Mouse (Mus musculus): Measurements from ENCODE around the gene Nfyc.

The Nfyc gene

DNA sequence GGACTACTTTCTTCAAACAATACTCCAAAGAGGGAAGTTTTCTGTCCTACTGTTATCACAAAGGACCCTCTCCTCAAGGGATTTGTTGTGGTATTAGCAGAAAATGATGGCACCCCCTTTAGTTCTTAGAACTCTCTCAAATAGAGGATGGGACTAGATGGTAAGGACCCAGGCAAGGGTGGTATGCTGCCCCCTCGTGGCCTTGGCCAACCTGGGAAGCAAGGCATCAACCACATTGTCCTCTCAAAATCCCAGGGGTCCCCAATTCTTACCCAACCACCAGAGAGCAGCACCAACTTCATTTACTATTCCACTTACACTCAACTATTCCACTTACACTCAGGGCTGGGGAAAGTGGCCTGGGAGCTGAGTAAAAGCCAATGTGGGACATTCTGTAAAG lies 76.1 kb downstream of the Nfyc start:
- in situ Hi-C loops (cut with MboI, MseI): no loop called here

DNA sequence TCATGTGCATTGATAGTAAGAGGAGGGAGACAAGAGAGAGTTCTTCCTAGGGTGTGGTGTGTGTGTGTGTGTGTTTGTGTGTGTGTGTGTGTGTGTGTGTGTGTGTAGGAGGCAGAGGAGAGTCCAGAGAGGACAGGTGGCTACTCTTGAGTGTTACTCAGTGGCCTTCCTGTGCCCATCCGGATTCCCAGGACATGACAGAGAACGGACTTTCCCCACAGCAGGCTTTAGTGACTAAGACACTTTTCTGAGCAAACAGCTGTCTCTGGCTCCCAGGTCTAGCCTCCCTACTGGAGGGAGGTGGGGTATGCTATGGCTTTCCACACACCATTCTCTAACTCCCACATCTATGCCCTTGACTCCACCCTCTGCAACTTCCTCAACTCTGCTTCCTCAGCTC lies 81.8 kb downstream of the Nfyc start:
- in situ Hi-C loops (cut with MboI, MseI): no loop called here

DNA sequence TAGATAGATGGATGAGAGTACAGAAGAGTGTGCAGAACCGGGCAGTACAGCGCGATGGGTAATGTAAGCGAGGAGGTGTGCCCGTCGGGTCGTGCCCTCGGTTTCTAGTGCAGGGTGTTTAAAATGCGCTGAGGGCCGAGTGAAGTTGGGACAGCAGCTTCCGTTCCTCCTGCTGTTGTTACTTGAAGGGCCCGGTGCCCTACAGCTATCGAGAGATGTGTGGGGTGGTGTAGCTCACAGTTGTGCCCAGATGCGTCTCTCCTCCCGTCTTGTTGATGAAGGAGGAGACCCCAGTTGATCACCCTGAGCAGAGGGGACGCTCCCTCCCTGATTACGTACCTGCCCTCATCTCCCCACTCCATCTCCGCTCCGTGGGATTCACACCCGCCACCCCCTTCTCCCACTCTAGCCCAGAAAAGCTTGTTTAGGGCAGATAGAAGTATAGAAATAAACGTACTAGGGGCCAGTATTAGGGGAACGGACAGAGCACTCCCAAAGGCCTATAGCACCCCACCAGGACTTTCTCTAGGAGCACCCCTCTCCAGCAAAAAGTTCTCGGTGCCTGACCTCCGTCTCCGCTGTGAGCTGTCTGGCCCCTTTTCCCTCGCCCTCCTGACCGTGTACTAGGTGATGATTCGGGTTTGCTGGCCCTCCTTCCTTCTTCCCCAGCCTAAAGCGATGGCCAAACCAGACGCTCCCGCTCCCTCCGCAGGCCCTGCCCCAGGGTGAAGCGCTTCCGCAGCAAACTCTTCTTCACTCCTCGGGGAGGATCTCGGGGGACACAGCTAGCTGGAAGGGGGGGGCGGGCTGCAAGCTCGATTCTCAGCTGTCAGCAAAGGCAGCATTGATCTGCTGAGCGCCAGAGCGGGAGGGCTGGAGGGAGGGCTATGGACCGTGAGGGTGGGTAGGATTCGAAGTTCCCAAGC lies 83.2 kb downstream of the Nfyc start, which contains the start of gene Kcnq4:
Gene Kcnq4, minus strand, starts transcription at position 672 of the 926 bp plus-strand sequence.
- in situ Hi-C loops (cut with MboI, MseI): no loop called here

DNA sequence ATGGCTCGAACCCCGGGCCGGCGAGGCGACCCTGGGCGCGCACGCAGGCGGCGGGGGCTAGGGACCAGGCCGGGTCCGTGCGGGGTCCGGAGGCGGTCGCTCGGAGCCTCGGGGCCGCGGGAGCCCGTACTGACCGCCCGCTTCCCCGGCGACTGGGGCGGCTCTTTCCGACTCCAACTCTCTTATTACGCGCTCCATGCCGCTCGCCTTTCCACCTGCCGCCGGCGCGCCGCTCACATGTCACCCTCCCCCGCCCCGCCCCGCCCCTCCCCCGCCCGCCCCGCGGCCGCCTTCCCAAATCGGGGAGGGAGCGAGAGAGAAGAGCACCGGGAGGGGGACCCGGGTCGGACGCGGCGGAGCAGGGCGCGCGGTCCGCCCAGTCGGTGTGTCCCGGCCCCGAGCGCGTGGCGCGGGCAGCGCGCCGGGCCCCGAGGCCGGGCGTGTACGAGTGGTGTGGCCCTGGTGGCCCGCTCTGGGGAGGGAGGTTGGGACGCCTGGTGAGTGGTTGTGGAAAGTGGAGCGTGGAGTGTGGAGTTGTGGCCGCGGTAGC lies 84.1 kb downstream of the Nfyc start:
- in situ Hi-C loops (cut with MboI, MseI): no loop called here

DNA sequence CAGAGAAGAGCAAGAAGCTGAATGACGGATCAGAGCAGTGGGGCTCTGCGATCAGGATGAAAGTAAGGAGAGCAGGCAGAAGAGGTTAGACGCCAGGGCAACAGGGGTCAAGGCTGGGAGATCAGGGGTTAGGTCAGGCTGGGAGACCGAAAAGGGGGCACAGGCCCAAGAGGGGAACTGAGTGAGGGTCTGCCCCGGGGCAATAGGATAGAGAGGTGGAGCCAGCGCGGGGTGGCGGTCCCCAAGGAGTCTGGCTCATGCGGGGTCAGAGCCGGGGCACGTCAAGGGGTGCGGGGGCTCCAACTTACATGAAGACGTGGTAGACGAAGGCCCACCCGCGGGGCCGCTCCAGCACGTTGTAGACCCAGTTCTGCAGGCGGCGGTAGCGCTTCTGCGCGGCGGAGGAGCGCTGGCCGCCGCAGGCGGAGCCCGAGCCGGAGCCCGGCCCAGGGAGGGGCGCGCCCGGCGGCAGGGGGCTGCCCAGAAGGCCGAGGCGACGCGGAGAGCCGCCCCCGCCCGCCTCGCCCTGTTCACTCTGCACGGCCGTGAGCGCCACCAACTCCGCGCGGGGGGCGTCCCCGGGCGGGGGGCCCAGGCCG lies 84.7 kb downstream of the Nfyc start:
- in situ Hi-C loops (cut with MboI, MseI): no loop called here

DNA sequence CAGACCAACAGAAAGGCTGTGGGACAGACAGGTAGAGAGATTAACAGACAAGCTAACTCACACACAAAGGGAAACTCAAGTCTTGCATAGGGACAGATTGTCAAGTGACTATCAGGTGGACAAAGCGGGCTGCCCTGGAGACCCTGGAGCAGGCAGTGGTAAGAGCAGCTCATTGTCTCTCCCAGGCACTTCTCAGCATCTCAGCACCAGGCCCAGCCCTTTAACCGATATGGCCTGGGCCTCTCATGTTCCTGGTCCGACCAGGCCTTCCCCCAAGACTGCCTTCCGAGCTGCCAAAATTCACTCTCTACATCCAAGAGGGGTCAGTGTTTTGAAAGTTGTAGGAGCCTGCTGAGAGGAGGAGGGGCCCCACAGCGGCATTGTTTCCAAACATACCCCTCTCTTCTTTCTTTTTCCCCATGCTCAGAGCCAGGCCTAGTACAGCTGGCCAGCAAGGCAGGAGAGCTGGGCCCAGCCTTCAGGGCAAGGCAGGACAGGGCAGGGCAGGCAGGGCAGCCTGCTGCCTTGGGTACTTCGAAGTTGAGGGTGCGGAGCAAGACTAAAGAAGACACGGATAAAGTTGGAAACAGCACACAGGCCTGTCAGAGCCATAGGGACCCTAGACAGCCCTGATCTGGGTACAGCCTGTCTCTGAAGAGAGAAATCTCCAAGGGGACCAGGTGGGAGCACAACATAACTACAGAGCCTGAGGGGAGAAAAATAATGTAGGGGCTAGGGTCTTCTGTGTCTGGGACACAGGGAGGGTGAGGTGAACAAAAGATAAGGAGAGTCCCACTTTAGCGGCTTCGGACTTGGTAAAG lies 85.4 kb downstream of the Nfyc start:
- in situ Hi-C loops (cut with MboI, MseI): no loop called here

DNA sequence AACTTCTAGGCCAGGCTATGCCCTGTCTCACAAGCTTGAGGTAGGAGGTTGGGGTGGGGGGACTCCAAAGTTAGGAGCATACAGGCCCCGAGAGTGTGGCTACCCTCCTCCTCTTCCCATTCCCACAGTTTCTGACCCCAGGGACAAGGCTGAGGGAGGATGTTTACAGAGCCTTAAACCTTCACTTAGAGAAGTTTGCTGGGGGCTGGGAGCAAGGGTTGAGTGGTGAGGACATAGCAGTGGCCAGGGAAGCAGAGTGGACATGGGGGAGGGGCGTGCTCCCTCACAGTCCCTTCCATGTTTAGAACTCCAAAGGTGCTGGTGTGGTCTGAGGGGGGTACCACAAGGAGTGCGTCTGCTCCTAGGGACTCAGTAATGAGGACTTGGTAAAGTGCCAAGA lies 87.7 kb downstream of the Nfyc start:
- in situ Hi-C loops (cut with MboI, MseI): no loop called here

DNA sequence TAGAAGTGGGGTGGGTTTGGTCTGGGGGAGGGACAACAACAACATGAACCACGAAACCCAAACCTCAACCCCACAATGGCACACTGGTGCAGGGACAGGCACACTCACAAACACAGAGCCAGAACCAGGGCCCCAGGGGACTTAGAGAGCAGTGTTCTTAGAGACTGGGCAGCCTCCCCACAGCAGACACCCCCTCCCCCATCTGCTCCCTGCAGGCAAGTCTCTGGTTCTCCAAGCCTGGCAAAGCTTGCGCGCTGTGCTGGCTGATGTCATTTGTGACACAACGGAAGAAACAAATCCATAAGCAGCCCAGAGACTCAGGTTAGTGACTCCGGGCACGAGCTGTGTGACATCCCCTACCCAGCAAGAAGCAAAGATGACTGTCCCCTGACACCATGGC lies 90.1 kb downstream of the Nfyc start:
- in situ Hi-C loops (cut with MboI, MseI): no loop called here

DNA sequence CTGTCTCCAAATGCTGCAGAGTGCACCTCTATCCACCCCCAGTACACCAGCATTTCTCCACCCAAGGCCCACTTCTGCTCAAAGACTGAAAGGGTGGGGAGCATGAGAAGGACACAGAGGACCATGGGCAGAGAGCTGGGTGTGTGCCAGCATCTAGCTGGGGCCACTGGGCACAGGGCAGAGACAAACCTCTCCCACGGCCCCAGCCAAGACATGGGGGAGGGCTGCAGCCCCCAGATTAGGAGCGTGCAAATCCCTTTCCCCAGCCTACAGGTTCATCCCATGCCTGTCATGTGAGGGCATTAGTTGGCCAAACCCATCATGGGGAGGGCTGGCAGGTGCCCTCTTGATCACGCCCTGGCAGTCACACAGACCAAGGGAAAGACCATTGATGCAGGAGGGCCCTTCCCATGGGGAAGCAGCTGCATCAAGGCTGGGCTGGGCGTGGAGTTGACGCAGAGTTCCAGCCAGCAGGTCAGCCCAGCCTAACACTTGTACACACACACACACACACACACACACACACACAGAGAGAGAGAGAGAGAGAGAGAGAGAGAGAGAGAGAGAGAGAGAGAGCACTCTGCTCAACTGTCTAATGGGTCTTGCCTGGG lies 97.3 kb downstream of the Nfyc start:
- in situ Hi-C loops (cut with MboI, MseI): no loop called here

DNA sequence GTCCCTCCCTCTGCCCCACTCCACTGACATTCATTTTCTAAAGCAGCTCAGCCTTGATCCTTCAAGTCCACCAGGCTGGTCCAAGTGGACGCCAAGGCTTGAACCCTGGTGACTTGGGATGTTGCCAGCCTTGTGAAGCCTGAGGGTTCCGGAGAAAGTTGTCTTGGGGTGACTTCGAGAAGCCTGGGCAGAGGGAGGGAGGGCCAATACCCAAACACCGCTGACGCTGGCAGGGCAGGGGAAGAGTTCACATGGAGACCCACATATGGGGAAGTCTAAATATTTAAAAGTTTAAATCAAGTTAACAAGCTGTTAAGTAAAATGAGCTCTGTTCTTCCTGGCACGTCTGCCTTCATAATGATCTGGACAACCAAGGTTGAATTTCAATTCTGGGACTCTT lies 98.6 kb downstream of the Nfyc start:
- in situ Hi-C loops (cut with MboI, MseI): no loop called here

DNA sequence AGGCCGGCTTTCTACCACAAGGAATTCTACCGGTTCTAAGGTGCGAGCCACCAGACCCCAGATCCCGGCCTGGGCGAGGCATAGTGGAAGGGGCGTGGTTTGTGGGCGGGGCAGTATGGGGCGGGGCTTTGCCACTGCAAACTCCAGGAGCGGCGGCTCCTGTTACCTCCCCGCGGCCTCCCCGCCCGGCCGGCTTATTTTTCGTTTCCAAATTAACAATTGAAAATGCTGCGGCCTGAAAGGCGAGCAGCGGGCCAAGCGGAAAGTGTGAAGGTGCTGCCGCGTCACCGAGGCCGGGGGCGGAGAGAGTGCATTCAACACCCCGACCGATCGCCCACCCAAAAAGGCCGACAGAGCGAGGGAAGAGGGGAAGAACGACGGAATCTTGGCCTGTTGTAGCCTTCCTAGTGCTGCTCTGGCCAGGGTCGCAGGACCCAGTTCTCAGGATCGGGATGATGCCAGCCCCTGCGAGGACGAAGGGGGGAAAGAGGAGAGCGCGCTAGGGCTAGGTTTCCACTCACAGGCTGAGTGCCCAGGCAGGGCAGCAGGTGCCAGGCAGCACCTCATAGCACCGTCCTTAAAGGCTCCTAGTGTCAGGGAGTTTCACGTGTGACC lies 100.2 kb downstream of the Nfyc start:
- in situ Hi-C loops (cut with MboI, MseI): no loop called here

DNA sequence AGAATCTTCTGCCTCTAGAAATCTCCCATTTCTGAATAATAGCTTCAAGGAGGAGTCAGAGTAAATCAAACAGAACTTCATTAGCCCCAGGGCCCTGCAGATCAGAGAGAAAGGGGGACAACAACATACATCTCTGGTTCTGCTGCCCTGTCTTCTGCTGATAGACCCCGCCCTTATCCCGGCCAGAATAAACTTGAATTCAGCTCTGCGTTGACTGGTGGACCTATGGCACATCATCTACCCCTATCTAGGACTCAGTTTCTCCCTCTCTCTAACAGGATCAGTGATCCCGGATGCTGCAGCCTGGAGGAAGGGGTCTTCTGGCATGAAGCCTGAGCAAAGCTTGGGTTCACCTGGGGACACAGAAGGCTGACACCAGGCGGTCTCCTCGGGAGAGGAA lies 100.8 kb downstream of the Nfyc start:
- in situ Hi-C loops (cut with MboI, MseI): no loop called here

DNA sequence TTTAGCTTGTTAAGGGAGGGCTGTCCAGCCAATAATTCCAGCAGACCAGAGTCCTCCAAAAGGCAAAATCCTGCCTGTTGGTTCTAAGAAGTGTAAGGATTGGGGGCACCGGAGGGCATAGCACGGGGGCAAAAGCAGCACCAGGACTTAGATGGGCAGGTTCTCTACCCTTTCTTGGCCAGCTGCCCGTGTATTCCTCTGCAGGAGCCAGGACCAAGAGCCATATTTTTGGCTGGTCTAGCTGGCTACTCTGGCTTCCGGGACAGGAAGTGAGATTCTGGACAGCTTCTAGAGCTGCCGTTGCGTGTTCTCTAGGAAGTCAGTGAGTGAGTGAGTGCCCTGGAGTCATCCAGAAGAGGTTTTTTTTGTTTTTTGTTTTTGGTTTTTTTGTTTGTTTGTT lies 101.2 kb downstream of the Nfyc start:
- in situ Hi-C loops (cut with MboI, MseI): no loop called here

DNA sequence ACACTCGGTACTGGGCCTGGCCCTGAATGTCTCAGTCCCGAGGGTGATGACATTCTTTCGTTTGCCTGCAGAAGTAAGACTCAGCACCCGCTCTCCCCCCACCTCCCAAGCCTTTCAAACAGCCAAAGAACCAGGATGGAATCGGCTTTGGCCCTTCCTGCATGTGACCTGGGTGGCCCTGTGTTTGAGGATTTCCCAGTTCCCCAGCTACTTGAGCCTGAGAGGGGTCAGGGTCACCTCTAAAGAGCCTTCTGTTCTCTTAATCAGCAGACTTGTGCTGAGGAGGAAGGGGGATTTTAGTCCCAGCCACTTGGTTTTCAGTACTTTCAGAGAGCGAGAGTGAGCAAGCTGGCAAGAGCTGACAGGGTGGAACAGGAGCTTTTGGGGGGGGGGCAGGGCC lies 101.9 kb downstream of the Nfyc start:
- in situ Hi-C loops (cut with MboI, MseI): no loop called here

DNA sequence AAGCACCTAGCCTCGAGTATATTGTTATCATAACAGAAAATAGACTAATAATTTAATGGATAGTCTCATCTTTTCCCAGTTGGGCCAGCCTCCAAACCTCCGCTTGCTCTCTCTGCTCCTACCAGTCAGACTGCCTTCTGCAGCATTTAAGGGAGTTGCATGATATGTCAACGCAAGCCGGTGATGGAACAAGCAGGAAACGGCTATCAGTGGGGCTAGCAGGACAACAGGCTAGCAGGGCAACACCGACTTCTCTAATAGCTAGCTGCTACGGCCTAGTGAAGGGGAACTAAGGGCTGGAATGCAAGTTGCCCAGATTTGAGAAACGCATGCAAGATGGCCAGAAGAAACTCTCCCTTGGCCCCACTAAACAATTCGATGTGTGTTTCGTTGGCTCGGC lies 103.5 kb downstream of the Nfyc start:
- in situ Hi-C loops (cut with MboI, MseI): no loop called here

DNA sequence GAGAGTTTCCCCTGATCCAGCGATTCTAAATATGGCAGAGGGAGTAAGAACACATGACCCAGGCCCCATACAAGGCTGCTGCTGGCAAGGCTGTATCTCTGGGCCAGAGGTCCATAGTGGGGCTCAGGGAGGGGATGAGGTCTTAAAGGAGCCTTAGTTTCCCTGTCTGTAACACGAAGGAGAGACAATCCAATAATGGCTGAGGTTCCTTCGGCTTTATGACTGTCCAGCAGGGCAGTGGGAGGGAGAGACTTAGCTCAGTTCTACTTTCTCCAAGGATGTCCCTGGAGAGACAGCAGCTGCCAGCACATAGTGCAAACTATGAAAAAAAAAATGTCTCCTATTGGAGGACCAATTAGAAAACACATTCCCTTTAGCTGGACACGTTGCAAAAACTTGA lies 105.2 kb downstream of the Nfyc start:
- in situ Hi-C loops (cut with MboI, MseI): no loop called here

DNA sequence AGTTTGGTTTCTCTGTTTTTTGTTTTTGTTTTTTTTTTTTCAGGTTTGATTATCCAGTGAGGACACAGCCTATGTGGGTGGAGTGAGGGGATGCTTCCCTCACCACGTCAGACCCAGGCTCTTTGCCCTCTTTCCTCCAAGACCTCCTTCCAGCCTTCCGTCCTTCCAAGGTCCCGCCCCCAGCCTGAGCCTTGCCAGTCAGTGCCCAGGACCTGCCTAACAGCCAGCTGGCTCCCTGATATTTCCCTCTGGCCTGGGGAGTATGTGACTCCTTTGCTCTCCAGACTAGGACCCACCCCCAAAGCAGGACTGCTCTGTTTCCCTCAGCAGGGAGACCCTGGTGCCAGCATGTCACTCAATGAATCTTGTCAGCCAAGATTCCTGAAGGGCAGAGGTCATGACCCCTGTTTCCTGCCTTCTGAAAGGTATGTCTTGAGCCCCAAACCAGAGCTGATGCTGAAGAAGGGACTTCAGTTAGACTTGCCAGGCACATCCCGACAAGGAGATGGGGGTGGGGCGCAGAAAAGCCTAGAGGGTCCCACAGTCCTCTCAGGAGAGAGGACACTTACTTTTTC lies 105.8 kb downstream of the Nfyc start:
- in situ Hi-C loops (cut with MboI, MseI): no loop called here

DNA sequence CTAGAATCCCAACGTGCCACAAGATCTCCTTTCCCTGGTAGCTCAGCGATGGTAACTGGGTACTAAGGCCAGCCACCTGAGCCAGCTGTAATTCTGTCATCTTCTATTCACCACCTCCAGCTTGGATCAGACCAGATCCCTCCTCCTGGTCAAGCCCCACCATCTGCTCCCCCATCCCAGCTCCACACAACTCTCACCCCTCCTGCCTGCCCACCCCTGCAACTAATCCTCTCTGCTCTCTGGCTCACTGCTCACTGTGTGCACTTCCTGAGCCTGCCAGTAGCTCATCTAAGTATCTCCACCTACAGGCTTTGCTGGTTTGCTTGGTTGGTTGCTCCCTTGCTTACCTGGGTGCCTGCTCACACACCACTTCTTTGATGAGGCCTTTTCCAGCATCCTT lies 109.8 kb downstream of the Nfyc start:
- in situ Hi-C loops (cut with MboI, MseI): no loop called here

DNA sequence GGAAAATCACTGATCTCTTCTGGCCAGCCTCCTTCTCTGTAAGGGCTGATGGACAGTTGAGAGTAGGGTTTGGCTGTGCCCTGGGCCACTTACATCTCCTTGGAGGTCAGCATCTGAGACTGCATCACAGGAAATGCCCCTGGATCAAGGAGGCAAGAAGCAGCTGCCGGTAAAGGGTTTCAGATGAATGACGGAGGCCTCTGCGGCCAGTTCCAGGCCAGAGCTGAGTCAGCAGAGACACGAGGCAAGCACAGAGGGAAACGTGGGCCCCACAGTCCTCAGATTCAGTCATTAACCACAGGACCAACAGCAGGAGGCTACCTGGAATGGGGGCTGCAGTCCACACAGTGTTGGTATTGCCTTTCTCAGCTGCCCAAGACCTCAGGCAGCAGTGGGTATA lies 112.2 kb downstream of the Nfyc start:
- in situ Hi-C loops (cut with MboI, MseI): no loop called here

DNA sequence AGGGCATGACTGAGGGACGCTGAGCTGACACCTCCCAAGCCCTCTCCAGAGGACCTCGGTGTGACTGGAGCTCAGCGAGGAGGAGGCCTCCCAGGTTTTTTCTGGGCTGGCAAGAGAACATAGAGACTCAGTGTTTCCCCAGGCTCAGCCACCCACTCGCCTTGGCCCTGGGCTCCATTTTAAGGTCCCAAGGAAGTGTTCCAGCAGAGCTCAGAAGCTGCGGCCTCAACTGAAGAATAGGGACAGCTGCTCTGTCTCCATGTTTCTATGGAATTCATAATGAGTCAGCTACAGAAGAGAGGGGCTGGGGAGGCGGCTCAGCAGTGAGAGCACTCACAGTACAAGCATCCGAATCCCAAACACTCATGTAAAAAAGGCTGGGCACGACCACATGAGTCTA lies 113.8 kb downstream of the Nfyc start:
- in situ Hi-C loops (cut with MboI, MseI): no loop called here

DNA sequence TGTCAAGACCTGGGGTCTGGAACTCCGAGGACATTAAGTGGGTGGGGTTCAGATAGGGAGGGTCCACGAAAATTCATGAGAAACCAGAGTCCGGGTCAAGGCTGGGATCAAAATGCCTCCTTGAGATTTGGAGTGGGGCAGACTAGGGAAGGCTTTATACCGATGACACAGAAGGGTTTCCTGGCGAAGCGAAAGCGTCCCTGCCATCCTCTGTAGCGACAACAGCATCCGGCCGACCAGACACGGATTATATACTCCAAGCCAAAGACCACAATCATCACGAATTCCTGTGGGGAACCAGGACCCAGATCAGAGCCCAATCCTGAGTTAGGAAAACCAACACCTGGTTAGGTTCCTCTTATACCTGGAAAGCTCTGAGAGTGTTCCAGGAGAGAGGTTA lies 114.6 kb downstream of the Nfyc start:
- in situ Hi-C loops (cut with MboI, MseI): no loop called here

All from T-helper 1 cell (primary cell).